Mouse (Mus musculus) myocyte (in vitro differentiated cells): ENCODE measurements around the gene Arl14ep.

ENCODE experiments used
- MAX ChIP-seq: IDR thresholded peaks from one replicate; pipeline ENCODE4 v1.6.1; 2011; ENCODE audit warnings: low read depth, mild to moderate bottlenecking, control low read depth
- POLR2A ChIP-seq: IDR thresholded peaks from one replicate; pipeline ENCODE4 v1.6.1; 2011; ENCODE audit warnings: low read depth, mild to moderate bottlenecking, control low read depth, moderate library complexity; ENCODE audit not compliant: insufficient read length
- POLR2AphosphoS2 ChIP-seq: IDR thresholded peaks from one replicate; pipeline ENCODE4 v1.6.1; 2011; ENCODE audit warnings: low read depth, control low read depth; ENCODE audit not compliant: insufficient read length

GRCm38 (mm10) chr2:106972851-106973250, 1.4 kb downstream of the Arl14ep start:
- TF ChIP-seq POLR2AphosphoS2: no peak
- TF ChIP-seq MAX: no peak
- TF ChIP-seq POLR2A: no peak
